ENCODE assay signal across 8 mouse cellular contexts in genomic region chr7:17024814-17025504, GRCm38 (mm10). TPM values are rescaled to one million over a fixed set of nuclear protein-coding genes. Genes with fewer than 3 reads are reported as not detected.
DNase-seq lines count a peak whose midpoint lies in the region; ATAC-seq and TF ChIP-seq lines count a peak whose summit lies in the region.

No protein-coding gene starts in this region.

- H3K4me1 ChIP-seq in lung, embryonic 15.5 days, result peaks cover 45% of the 10 kb centered on the region

- DNase-seq in left cerebral cortex, adult 2 months (ENCODE audit: extremely low spot score in 1 of 2, low spot score in 2 of 2), result no peak
- no peak for DNase-seq in left cerebral cortex, postnatal 14 days (ENCODE audit: low spot score in 2 of 2)
- peak; percentile 45 to 57 for DNase-seq in cerebellum, postnatal 25 days
- peak; percentile 75 for DNase-seq in kidney, adult 11 months
- peak; percentile 46 to 52 for DNase-seq in thymus, postnatal 10 days (ENCODE audit: low spot score in 2 of 2)
- no peak for DNase-seq in gastrocnemius, postnatal 4 days (ENCODE audit: low spot score in 2 of 2)
- DNase-seq in c-Kit-positive CD71-positive TER-119-positive erythroid progenitor cells, embryonic 14.5 days (ENCODE audit: low spot score), result no peak

- peaks cover 34% of the 10 kb centered on the region for H3K36me3 ChIP-seq in lung, embryonic 15.5 days

- H3K9me3 ChIP-seq in lung, embryonic 15.5 days, result no peaks in the 10 kb centered on the region

- intact Hi-C loops in left cerebral cortex, adult 2 months (cut with DNase I), result no loop called here
- intact Hi-C loops in left cerebral cortex, postnatal 14 days (cut with DNase I), result loop anchor here (5.0 kb wide), 1 partner anchor 37 kb away; the partner anchor contains the start of gene Hif3a

- no peak for TF ChIP-seq CTCF in left cerebral cortex, adult 2 months (IDR thresholded peaks at IDR 0.05)

- peak overlapping the region; percentile 85 for H3K4me3 ChIP-seq in left cerebral cortex, adult 2 months
- H3K4me3 ChIP-seq in lung, embryonic 15.5 days, result 0 out of 2 replicates have a peak overlapping the region, but pooled peaks have one; percentile 6

- peak overlapping the region; percentile 11; the same call in 1 of the 2 replicates for H3K9ac ChIP-seq in lung, embryonic 15.5 days

- no peak for ATAC-seq in lung, embryonic 15.5 days (ENCODE audit: borderline replicate concordance, extremely low read depth, low FRiP score, low TSS enrichment)

- H3K27me3 ChIP-seq in lung, embryonic 15.5 days, result no peaks in the 10 kb centered on the region

- H3K4me2 ChIP-seq in lung, embryonic 15.5 days, result peak overlapping the region; percentile 73

- 69% methylated on average over 10 of the region's 10 CpGs for WGBS in lung, embryonic 15.5 days

- H3K27ac ChIP-seq in left cerebral cortex, adult 2 months, result peak overlapping the region; percentile 63
- H3K27ac ChIP-seq in lung, embryonic 15.5 days, result peak overlapping the region; percentile 77

RNA-seq across cellular contexts. Expression of gene Ppp5c, which starts 2.8 kb away (rescaled TPM):
- total RNA-seq in left cerebral cortex, adult 2 months (2021), result 100 to 1,000 TPM; 163 to 168 TPM
- total RNA-seq in left cerebral cortex, postnatal 14 days (2021), result 100 to 1,000 TPM; 182 to 185 TPM
- polyA plus RNA-seq in lung, embryonic 15.5 days (2015; fragmentation: Nextera tagmentation; extraction: Ambion mirVana), result 107 and 110 TPM in 2 replicates
- total RNA-seq in gastrocnemius, postnatal 4 days (2021), result 10 to 100 TPM; 72.9 to 84.4 TPM

RNA-seq across cellular contexts. Expression of gene Ccdc8, which starts 32.5 kb away (rescaled TPM):
- 1 to 10 TPM; 2.2 to 2.4 TPM for total RNA-seq in left cerebral cortex, adult 2 months (2021)
- total RNA-seq in left cerebral cortex, postnatal 14 days (2021), result 1 to 10 TPM; 3.0 TPM
- 34.9 and 35.9 TPM in 2 replicates for polyA plus RNA-seq in lung, embryonic 15.5 days (2015; fragmentation: Nextera tagmentation; extraction: Ambion mirVana)
- 10 to 100 TPM; 32.5 to 33.4 TPM for total RNA-seq in gastrocnemius, postnatal 4 days (2021)

RNA-seq across cellular contexts. Expression of gene Hif3a, which starts 37.3 kb away (rescaled TPM):
- 10 to 100 TPM; 12.1 to 12.8 TPM for total RNA-seq in left cerebral cortex, adult 2 months (2021)
- total RNA-seq in left cerebral cortex, postnatal 14 days (2021), result 10 to 100 TPM in 1 of 2 experiments, 1 to 10 TPM in 1; 8.3 to 16.0 TPM
- 37.6 and 41.5 TPM in 2 replicates for polyA plus RNA-seq in lung, embryonic 15.5 days (2015; fragmentation: Nextera tagmentation; extraction: Ambion mirVana)
- total RNA-seq in gastrocnemius, postnatal 4 days (2021), result 1 to 10 TPM; 6.6 to 8.1 TPM

RNA-seq across cellular contexts. Expression of gene Gm42372, which starts 42.1 kb away (rescaled TPM):
- 10 to 100 TPM; 62.3 to 67.7 TPM for total RNA-seq in left cerebral cortex, adult 2 months (2021)
- total RNA-seq in left cerebral cortex, postnatal 14 days (2021), result 10 to 100 TPM; 59.2 to 61.7 TPM
- polyA plus RNA-seq in lung, embryonic 15.5 days (2015; fragmentation: Nextera tagmentation; extraction: Ambion mirVana), result 0.16 and 0.17 TPM in 2 replicates
- total RNA-seq in gastrocnemius, postnatal 4 days (2021), result under 1 TPM in 1 of 2 experiments, not detected in 1; 0.05 TPM

RNA-seq across cellular contexts. Expression of gene Psg16, which starts 48.9 kb away (rescaled TPM):
- 1 to 10 TPM; 3.6 to 5.6 TPM for total RNA-seq in left cerebral cortex, adult 2 months (2021)
- 1 to 10 TPM; 3.8 to 4.2 TPM for total RNA-seq in left cerebral cortex, postnatal 14 days (2021)
- polyA plus RNA-seq in lung, embryonic 15.5 days (2015; fragmentation: Nextera tagmentation; extraction: Ambion mirVana), result 0.10 and 0.19 TPM in 2 replicates
- total RNA-seq in gastrocnemius, postnatal 4 days (2021), result under 1 TPM; 0.05 to 0.20 TPM

Comparison
In these comparisons a context has a peak if more than half of its experiments do, and no peak if none do; other contexts are left out.
1. DNase-seq: peak in cerebellum, postnatal 25 days (2 of 2), kidney, adult 11 months (single experiment) and thymus, postnatal 10 days (2 of 2); none in left cerebral cortex, adult 2 months (0 of 2), left cerebral cortex, postnatal 14 days (0 of 2), gastrocnemius, postnatal 4 days (0 of 2) and c-Kit-positive CD71-positive TER-119-positive erythroid progenitor cells, embryonic 14.5 days (single experiment).
2. RNA of gene Ccdc8, which starts 32.5 kb away (total RNA-seq): 32.5 to 33.4 TPM in gastrocnemius, postnatal 4 days; 3.0 TPM in left cerebral cortex, postnatal 14 days and 2.2 to 2.4 TPM in left cerebral cortex, adult 2 months; every median in the first group is over 4 times any median in the second.